Mouse (Mus musculus) monocyte, adult 2 months (primary cell): ENCODE measurements around the gene Gm49601.

Experiments
- DNase-seq, 2 experiments: peaks; one replicate each; pipeline ENCODE4 v3.0.0; 2022; ENCODE audit warnings: low spot score in 2 of 2, low read depth in 1 of 2

Gm49601 gene

GRCm38 (mm10) chr16:18626376-18626878 lies at the start of gene Gm49601:
Gm49601 (minus strand) TSS chr16:18626427.
- peak; percentile 23 to 53 for DNase-seq

- DNase-seq: no peak
These were observed 46.8 kb upstream of the Gm49601 start for GRCm38 (mm10) chr16:18673005-18673404.

GRCm38 (mm10) chr16:18672027-18672426 lies 45.8 kb upstream of the Gm49601 start:
- no peak for DNase-seq

GRCm38 (mm10) chr16:18669914-18670313 lies 43.7 kb upstream of the Gm49601 start:
- no peak for DNase-seq

GRCm38 (mm10) chr16:18658597-18658996 lies 32.4 kb upstream of the Gm49601 start:
- DNase-seq: no peak

- no peak for DNase-seq
These were observed 29.3 kb upstream of the Gm49601 start for GRCm38 (mm10) chr16:18655372-18656098.

GRCm38 (mm10) chr16:18653290-18654160 lies 27.3 kb upstream of the Gm49601 start:
- DNase-seq: no peak

GRCm38 (mm10) chr16:18649126-18649525 lies 22.9 kb upstream of the Gm49601 start:
- no peak for DNase-seq

- DNase-seq: no peak
These were observed 19.1 kb upstream of the Gm49601 start for GRCm38 (mm10) chr16:18645329-18645728.

- DNase-seq: no peak
These were observed 18.3 kb upstream of the Gm49601 start for GRCm38 (mm10) chr16:18644485-18644884.

GRCm38 (mm10) chr16:18643406-18643998 lies 17.3 kb upstream of the Gm49601 start:
- DNase-seq: no peak

GRCm38 (mm10) chr16:18642897-18643296 lies 16.7 kb upstream of the Gm49601 start:
- no peak for DNase-seq

- DNase-seq: no peak
These were observed 16.1 kb upstream of the Gm49601 start for GRCm38 (mm10) chr16:18642291-18642690.

GRCm38 (mm10) chr16:18639382-18639929 lies 13.2 kb upstream of the Gm49601 start:
- no peak for DNase-seq

- no peak for DNase-seq
These were observed 12.2 kb upstream of the Gm49601 start for GRCm38 (mm10) chr16:18638396-18638795.

GRCm38 (mm10) chr16:18636804-18637203 lies 10.6 kb upstream of the Gm49601 start:
- DNase-seq: no peak

- no peak for DNase-seq
These were observed 10.2 kb upstream of the Gm49601 start for GRCm38 (mm10) chr16:18636401-18636800.

- no peak for DNase-seq
These were observed 7.1 kb upstream of the Gm49601 start for GRCm38 (mm10) chr16:18633333-18633732.

- no peak for DNase-seq
These were observed 6.6 kb upstream of the Gm49601 start for GRCm38 (mm10) chr16:18632816-18633215.

GRCm38 (mm10) chr16:18632059-18632458 lies 5.8 kb upstream of the Gm49601 start:
- DNase-seq: no peak

GRCm38 (mm10) chr16:18631141-18631540 lies 4.9 kb upstream of the Gm49601 start:
- DNase-seq: no peak
